Mouse (Mus musculus) common myeloid progenitor, adult 5-6 weeks (primary cell): ENCODE measurements at regions not wholly inside any gene's neighbourhood (a gene's known extent, or its start where the extent isn't known, plus 50 kb on each side); places are given as distances from the start of the nearest gene placed in this dataset.
A peak's percentile ranks its signal among the peaks of the same experiment; 100 is the strongest.

ENCODE experiments used
- ATAC-seq: replicated peaks from 2 replicates; pipeline ENCODE4 v1.8.0; 2016; ENCODE audit warnings: low read depth, mild to moderate bottlenecking, moderate TSS enrichment, inconsistent platforms; ENCODE audit not compliant: poor library complexity, severe bottlenecking

GRCm38 (mm10) chr2:75054474-75055186, 229.0 kb downstream of the Mtx2 start:
- ATAC-seq, result peak; percentile 56; the same call in 1 of the 2 replicates

- ATAC-seq, result peak; percentile 69
Observed at GRCm38 (mm10) chr2:75055187-75055543, 229.6 kb downstream of the Mtx2 start.

GRCm38 (mm10) chr2:75061009-75061408, 235.4 kb downstream of the Mtx2 start:
- ATAC-seq, result no peak

- no peak for ATAC-seq
Observed at GRCm38 (mm10) chr2:75061456-75062188, 236.0 kb downstream of the Mtx2 start.

- ATAC-seq, result no peak
Observed at GRCm38 (mm10) chr2:75062189-75062510, 236.5 kb downstream of the Mtx2 start.

- ATAC-seq, result no peak
Observed at GRCm38 (mm10) chr2:75064406-75065115, 239.0 kb downstream of the Mtx2 start.

GRCm38 (mm10) chr2:75065304-75065703, 239.7 kb downstream of the Mtx2 start:
- no peak for ATAC-seq

- no peak for ATAC-seq
Observed at GRCm38 (mm10) chr2:75069321-75069720, 243.7 kb downstream of the Mtx2 start.

- ATAC-seq, result no peak
Observed at GRCm38 (mm10) chr2:75072021-75072420, 246.4 kb downstream of the Mtx2 start.

- no peak for ATAC-seq
Observed at GRCm38 (mm10) chr2:75072471-75072870, 246.9 kb downstream of the Mtx2 start.

GRCm38 (mm10) chr2:75073178-75073577, 247.6 kb downstream of the Mtx2 start:
- no peak for ATAC-seq

GRCm38 (mm10) chr2:75087164-75087563, 261.6 kb downstream of the Mtx2 start:
- no peak for ATAC-seq

GRCm38 (mm10) chr2:75089186-75089585, 263.6 kb downstream of the Mtx2 start:
- ATAC-seq, result no peak

- ATAC-seq, result no peak
Observed at GRCm38 (mm10) chr2:75089616-75090015, 264.0 kb downstream of the Mtx2 start.

- ATAC-seq, result no peak
Observed at GRCm38 (mm10) chr2:75090439-75090838, 264.8 kb downstream of the Mtx2 start.

GRCm38 (mm10) chr2:75101501-75101900, 275.9 kb downstream of the Mtx2 start:
- no peak for ATAC-seq

- ATAC-seq, result no peak
Observed at GRCm38 (mm10) chr2:75112751-75113150, 287.1 kb downstream of the Mtx2 start.

GRCm38 (mm10) chr2:75114375-75114774, 288.8 kb downstream of the Mtx2 start:
- ATAC-seq, result no peak

GRCm38 (mm10) chr2:75118348-75118926, 292.8 kb downstream of the Mtx2 start:
- ATAC-seq, result no peak

GRCm38 (mm10) chr2:75119599-75119998, 294.0 kb downstream of the Mtx2 start:
- no peak for ATAC-seq
